Mouse (Mus musculus) stomach, postnatal 0 days (tissue): ENCODE data around the gene Faiml. TPM values are rescaled to one million over a fixed set of nuclear protein-coding genes. Genes with fewer than 3 reads are reported as not detected.

Source experiments
- ATAC-seq: fragments of 200-750 bp; cut with Nextera tagmentation; 2 replicates; pipeline ENCODE4 v1.8.0; 2017; ENCODE audit not compliant: low FRiP score, low TSS enrichment
- DNase-seq: peaks from one replicate; pipeline ENCODE4 v3.0.0-alpha.2; 2016; ENCODE audit warnings: low spot score
- H3K27ac ChIP-seq: fragments of 300-500 bp; sonication (generic); replicated peaks from 2 replicates; pipeline ENCODE4 v1.5.1; 2014; ENCODE audit warnings: mild to moderate bottlenecking, control low read depth
- H3K27me3 ChIP-seq: fragments of 300-500 bp; sonication (generic); 2 replicates; pipeline ENCODE4 v1.6.1; 2014; ENCODE audit warnings: low read length; ENCODE audit not compliant: control insufficient read depth, insufficient read depth
- H3K36me3 ChIP-seq: fragments of 300-500 bp; sonication (generic); 2 replicates; pipeline ENCODE4 v1.6.1; 2014; ENCODE audit warnings: low read length, mixed read lengths; ENCODE audit not compliant: control insufficient read depth, insufficient read depth
- H3K4me1 ChIP-seq: fragments of 300-500 bp; sonication (generic); replicated peaks from 2 replicates; pipeline ENCODE4 v1.6.1; 2014; ENCODE audit warnings: antibody characterized with exemption; ENCODE audit not compliant: control insufficient read depth, insufficient read depth
- H3K4me2 ChIP-seq: fragments of 300-500 bp; sonication (generic); replicated peaks from 2 replicates; pipeline ENCODE4 v1.6.1; 2014; ENCODE audit warnings: low read depth, mild to moderate bottlenecking, control low read depth, moderate library complexity
- H3K4me3 ChIP-seq: fragments of 300-500 bp; sonication (generic); 2 replicates; pipeline ENCODE4 v1.5.1; 2014; ENCODE audit warnings: low read depth, low read length, control low read depth
- H3K9ac ChIP-seq: fragments of 300-500 bp; sonication (generic); 2 replicates; pipeline ENCODE4 v1.6.1; 2014; ENCODE audit warnings: mild to moderate bottlenecking, low read length, control low read depth, mixed read lengths
- H3K9me3 ChIP-seq: fragments of 300-500 bp; sonication (generic); 2 replicates; pipeline ENCODE4 v1.6.1; 2016; ENCODE audit warnings: low read length; ENCODE audit not compliant: control insufficient read depth
- CTCF ChIP-seq: IDR thresholded peaks from 2 replicates; pipeline ENCODE4 v1.5.1; 2016; ENCODE audit warnings: antibody characterized with exemption, low read depth, mild to moderate bottlenecking, moderate library complexity
- EP300 ChIP-seq: optimal IDR thresholded peaks from 2 replicates; pipeline ENCODE3; 2016; ENCODE audit warnings: antibody characterized with exemption
- WGBS: fragments of 180-500 bp; shearing (Covaris S2); extraction: QIAGEN DNeasy Blood & Tissue Kit; methylation state at CpG from one replicate; pipeline ENCODE4 v1.1.7; 2014; 5-methylcytosine and 5-hydroxymethylcytosine counted together
- polyA plus RNA-seq: library from polyadenylated mRNA; unstranded; fragments of >200 nt; fragmentation: Nextera tagmentation; extraction: Ambion mirVana; gene quantifications from 2 replicates; pipeline ENCODE4 v1.2.1, GENCODE M21; 2015

Faiml gene
- polyA plus RNA-seq, 1 experiment from 2014 or later: not detected

DNA sequence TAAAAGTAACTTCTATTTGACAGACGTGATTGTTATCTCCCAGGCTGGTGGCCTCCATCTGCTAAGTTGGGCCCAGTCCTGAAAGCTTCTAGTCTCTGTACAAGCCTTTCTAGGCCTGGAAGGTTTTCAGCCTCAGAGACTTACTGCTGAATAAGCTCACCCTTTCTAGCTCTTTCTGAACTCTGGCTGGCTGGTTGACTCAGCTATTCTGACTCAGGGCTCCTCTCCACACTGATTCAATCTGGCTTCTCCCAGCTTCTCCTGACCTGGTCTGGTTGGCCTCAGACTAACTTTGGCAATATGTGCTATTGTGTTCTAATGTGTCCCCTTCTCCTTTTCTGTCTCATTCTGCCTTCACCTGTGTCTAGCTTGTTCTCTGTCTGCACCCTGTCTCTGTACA lies 2.2 kb upstream of the Faiml start:
- no peak for ATAC-seq
- 68% methylated on average over 1 of the region's 1 CpGs for WGBS
- TF ChIP-seq EP300 (no peak), CTCF (no peak)

DNA sequence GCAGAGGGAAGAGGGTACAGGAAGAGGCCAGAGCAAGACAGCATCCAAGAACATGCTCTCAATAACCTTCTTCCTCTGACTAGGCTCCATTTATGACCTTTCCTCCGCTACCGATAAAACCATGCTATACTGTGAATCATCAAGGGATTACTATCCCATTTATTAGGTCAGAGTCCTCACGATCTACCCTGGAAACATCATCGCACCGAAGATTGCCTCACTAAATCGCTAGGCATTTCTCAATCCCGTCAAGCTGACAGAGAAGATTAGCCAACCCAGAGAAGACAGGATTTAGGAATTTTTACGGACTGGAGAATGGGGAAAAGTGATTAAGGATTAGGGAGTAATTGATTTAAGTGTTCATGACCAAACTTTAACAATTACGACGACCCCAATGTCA lies 1.2 kb upstream of the Faiml start:
- Histone ChIP-seq H3K9ac (no peak overlapping the region), H3K27me3 (no peaks in the 10 kb centered on the region), H3K9me3 (no peaks in the 10 kb centered on the region), H3K4me1 (0 out of 2 replicates have a peak, but pooled peaks cover 3% of the 10 kb centered on the region), H3K4me2 (no peak overlapping the region), H3K27ac (no peak overlapping the region), H3K36me3 (no peaks in the 10 kb centered on the region), H3K4me3 (no peak overlapping the region)
- DNase-seq: no peak
- ATAC-seq: no peak
- WGBS: 71% methylated on average over 10 of the region's 10 CpGs
- no peak for TF ChIP-seq EP300
- TF ChIP-seq CTCF: no peak

More for the DNA sequence above, 2.2 kb upstream of the Faiml start:
- 0 out of 2 replicates have a peak, but pooled peaks cover 3% of the 10 kb centered on the region for H3K4me1 ChIP-seq
- H3K4me2 ChIP-seq: no peak overlapping the region
- no peaks in the 10 kb centered on the region for H3K9me3 ChIP-seq
- H3K27me3 ChIP-seq: no peaks in the 10 kb centered on the region
- H3K4me3 ChIP-seq: no peak overlapping the region
- 0 out of 2 replicates have a peak overlapping the region, but pooled peaks have one; percentile 49 for H3K27ac ChIP-seq
- H3K9ac ChIP-seq: no peak overlapping the region
- H3K36me3 ChIP-seq: no peaks in the 10 kb centered on the region
- DNase-seq: no peak

DNA sequence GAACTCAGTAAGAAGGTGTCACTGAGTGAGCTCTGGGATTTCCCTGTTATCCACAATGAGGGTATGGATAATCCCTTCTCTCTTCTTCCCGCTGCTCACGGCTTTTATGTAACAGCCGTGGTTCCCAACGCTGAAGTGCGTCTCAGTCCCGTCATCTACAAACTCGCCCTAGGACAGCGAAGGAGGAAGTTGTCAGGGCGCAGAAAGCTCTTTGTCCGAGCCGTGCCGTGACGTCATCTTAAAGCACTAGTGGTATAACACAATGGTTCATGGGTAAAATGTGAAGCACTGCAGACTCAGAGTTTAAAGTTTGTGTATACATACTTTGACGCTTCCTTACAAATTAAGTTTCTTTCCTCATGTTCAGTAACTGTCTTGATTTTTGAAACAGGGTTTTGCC lies 7.6 kb downstream of the Faiml start:
- no peak overlapping the region for H3K27ac ChIP-seq
- H3K9me3 ChIP-seq: no peaks in the 10 kb centered on the region
- no peak for DNase-seq
- no peaks in the 10 kb centered on the region for H3K36me3 ChIP-seq
- no peak overlapping the region for H3K4me2 ChIP-seq
- no peaks in the 10 kb centered on the region for H3K4me1 ChIP-seq
- WGBS: 79% methylated on average over 14 of the region's 14 CpGs
- TF ChIP-seq EP300: no peak
- no peak for TF ChIP-seq CTCF
- no peak overlapping the region for H3K9ac ChIP-seq
- ATAC-seq: no peak
- no peaks in the 10 kb centered on the region for H3K27me3 ChIP-seq
- no peak overlapping the region for H3K4me3 ChIP-seq

DNA sequence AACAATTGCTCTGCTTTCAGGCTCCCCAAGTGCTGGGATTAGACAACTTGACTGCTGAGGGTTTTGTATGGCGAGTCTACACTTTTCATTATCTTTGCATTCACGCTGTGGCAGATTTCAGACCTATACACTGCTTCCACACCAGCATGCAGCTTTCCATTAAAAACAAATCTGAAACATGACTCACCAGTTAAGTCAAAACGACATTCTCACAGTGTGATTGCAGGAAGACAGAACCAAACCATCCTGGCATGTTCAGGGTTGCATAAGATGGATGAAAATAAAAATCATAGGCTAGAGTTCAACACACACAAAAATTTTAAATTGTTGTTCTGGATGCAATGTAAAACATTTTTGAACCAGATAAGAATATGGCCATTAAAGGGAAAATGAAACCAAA lies 12.5 kb downstream of the Faiml start:
- Histone ChIP-seq H3K4me2 (no peak overlapping the region), H3K9me3 (no peaks in the 10 kb centered on the region), H3K36me3 (no peaks in the 10 kb centered on the region), H3K27me3 (no peaks in the 10 kb centered on the region), H3K27ac (no peak overlapping the region), H3K4me3 (no peak overlapping the region), H3K9ac (no peak overlapping the region), H3K4me1 (no peaks in the 10 kb centered on the region)
- WGBS: 53% methylated on average over 3 of the region's 3 CpGs
- TF ChIP-seq EP300 (no peak), CTCF (no peak)
- no peak for ATAC-seq
- no peak for DNase-seq

DNA sequence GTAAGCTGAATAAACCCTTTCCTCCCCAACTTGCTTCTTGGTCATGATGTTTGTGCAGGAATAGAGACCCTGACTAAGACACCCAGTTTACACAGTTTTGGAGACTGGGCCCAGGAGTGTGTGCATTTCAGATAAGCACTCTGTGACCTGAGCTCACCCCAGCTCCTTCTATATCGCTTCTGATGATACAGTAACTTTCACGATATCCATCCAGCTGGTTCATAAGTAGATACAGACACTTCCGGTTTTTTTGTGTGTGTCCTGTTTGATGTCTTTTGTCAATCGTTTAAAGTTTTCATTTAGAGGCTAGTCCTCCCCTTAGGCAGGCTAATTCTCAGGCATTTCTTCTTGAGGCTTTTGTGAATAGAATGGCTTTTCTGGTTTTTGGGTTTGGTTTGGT lies 15.4 kb downstream of the Faiml start:
- TF ChIP-seq CTCF (no peak), EP300 (no peak)
- Histone ChIP-seq H3K9ac (no peak overlapping the region), H3K27ac (no peak overlapping the region), H3K4me1 (no peaks in the 10 kb centered on the region), H3K27me3 (no peaks in the 10 kb centered on the region), H3K4me2 (no peak overlapping the region), H3K9me3 (no peaks in the 10 kb centered on the region), H3K36me3 (no peaks in the 10 kb centered on the region), H3K4me3 (no peak overlapping the region)
- 81% methylated on average over 4 of the region's 4 CpGs for WGBS
- ATAC-seq (no peak), DNase-seq (no peak)

DNA sequence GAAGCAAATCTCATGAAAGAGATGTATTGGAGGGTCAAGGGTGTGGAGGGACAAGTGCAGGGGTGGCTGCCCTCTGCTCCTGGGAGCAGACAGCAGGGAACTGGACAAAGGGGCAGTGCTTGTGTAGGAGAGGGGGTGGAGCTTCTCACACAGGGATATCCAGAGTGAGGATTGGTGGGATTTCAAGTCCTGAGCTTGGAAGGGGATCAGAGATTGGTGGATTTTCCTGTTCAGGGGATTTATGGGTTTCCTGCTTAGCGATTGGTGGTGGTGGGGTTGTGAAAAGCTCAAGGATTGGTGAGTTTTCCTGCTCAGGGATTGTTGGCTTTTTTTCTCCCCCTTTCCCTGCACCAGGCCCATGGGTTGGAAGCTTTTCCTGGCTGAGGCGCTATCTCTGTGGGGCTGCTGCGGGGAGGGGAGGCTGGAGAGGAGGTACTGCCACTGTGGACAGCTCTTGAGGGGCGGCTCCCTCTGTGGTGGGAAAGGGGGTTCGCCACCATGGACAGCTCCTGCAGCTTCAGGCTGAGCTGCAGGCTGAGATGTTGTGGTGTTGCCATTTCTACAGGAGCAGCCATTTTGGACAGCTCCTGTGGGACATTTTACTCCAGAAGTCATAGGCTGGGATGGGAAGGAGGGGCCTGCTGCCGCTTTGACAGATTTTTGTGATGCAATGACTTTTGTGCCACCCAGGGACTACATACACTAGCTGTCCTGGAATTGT lies 18.9 kb downstream of the Faiml start:
- no peak overlapping the region for H3K27ac ChIP-seq
- no peaks in the 10 kb centered on the region for H3K9me3 ChIP-seq
- WGBS: 20% methylated on average over 6 of the region's 6 CpGs
- DNase-seq (peak; percentile 68), ATAC-seq (no peak; the same call in 1 of the 2 replicates)
- no peak overlapping the region for H3K9ac ChIP-seq
- no peak overlapping the region for H3K4me3 ChIP-seq
- no peaks in the 10 kb centered on the region for H3K27me3 ChIP-seq
- no peaks in the 10 kb centered on the region for H3K4me1 ChIP-seq
- no peaks in the 10 kb centered on the region for H3K36me3 ChIP-seq
- TF ChIP-seq EP300: no peak
- TF ChIP-seq CTCF: no peak
- H3K4me2 ChIP-seq: no peak overlapping the region
